Mouse (Mus musculus): Measurements from ENCODE around the gene Fam126a. TPM values are rescaled to one million over a fixed set of nuclear protein-coding genes. Genes with fewer than 3 reads are reported as not detected.

The Fam126a gene
- polyA plus RNA-seq, 1 experiment from 2014 or later = 47.4 TPM

DNA sequence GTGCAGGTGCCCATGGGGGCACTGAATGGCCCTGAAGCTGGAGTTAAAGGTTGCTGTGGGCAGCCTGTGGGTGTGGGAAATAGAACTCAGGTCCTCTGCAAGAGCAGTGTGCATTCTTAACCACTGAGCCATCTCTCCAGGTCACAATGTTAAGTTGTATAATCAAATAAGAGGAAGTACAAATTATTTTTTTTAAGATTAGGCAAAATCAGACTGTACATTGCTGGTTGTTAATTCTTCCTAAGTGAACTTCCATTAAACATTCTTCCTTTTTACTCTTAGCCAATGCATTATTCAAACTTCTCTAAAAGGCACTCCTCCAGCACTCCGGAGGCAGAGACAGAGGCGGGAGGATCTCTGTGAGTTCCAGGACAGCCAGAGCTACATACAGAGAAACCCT is 7.7 kb upstream of the Fam126a start:
- H3K27me3 ChIP-seq = no peaks in the 10 kb centered on the region
- 96% methylated on average over 2 of the region's 2 CpGs for WGBS
- H3K4me3 ChIP-seq = no peak overlapping the region
- no peak for ATAC-seq (ENCODE audit: low FRiP score, low read depth)
- H3K9ac ChIP-seq (replicated peaks) = no peak overlapping the region
- no peak overlapping the region for H3K27ac ChIP-seq (replicated peaks)
- H3K36me3 ChIP-seq = no peaks in the 10 kb centered on the region
- H3K4me2 ChIP-seq (replicated peaks) = no peak overlapping the region
- no peaks in the 10 kb centered on the region; the same call in 1 of the 2 replicates for H3K4me1 ChIP-seq
- H3K9me3 ChIP-seq = no peaks in the 10 kb centered on the region

DNA sequence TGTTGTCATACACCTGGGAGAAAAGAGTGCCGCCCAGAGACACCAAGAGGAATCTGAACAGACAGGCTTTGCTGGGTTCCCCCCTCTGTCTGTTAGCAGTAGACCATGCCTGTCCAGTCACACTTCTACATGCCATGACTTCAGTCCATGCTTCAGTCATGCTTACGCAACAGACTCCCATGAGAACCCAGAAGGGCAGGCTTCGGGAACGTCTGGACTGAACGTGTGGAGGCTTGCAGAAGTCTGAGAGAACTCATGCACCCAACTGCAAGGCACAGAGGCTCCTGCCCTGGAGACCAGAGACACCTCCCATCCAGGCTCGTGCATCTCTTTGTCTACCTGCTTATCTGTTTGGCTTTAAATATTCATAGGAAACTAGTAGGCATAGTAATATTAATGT is 6.2 kb upstream of the Fam126a start:
- no peak overlapping the region for H3K4me3 ChIP-seq
- H3K4me1 ChIP-seq = no peaks in the 10 kb centered on the region; the same call in 1 of the 2 replicates
- H3K9ac ChIP-seq (replicated peaks) = no peak overlapping the region
- no peaks in the 10 kb centered on the region for H3K36me3 ChIP-seq
- ATAC-seq (ENCODE audit: low FRiP score, low read depth) = no peak
- WGBS = 84% methylated on average over 6 of the region's 6 CpGs
- no peaks in the 10 kb centered on the region for H3K9me3 ChIP-seq
- no peak overlapping the region for H3K27ac ChIP-seq (replicated peaks)
- H3K27me3 ChIP-seq = no peaks in the 10 kb centered on the region
- no peak overlapping the region for H3K4me2 ChIP-seq (replicated peaks)

DNA sequence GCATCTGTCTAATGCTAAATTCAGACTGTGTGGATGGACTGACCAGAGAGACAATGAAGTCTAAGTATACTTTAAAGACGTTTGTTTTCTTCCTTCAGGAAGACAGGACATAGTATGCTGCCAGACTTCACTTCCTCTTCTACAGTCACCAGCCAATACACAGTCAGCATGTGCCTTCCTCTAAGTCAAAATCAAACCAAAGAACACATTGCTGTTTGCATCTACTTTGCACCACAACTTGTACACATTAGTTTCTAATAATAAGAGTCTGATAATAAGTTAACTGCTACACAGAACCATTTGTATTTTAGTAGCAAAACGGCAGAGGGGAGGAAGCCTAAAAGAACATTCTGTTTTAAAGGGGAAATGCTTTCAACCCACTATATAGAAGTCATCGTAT is 4.5 kb upstream of the Fam126a start:
- 65% methylated on average over 3 of the region's 3 CpGs for WGBS

GRCm38 (mm10) chr5:24034091-24034490 is 3.6 kb upstream of the Fam126a start:
- H3K27ac ChIP-seq (replicated peaks) = no peak overlapping the region
- ATAC-seq (ENCODE audit: low FRiP score, low read depth) = no peak
- 86% methylated on average over 1 of the region's 1 CpGs for WGBS
- peaks cover 4% of the 10 kb centered on the region for H3K4me1 ChIP-seq
- H3K9me3 ChIP-seq = no peaks in the 10 kb centered on the region
- H3K4me3 ChIP-seq = no peak overlapping the region
- H3K4me2 ChIP-seq (replicated peaks) = no peak overlapping the region
- no peaks in the 10 kb centered on the region for H3K36me3 ChIP-seq
- no peaks in the 10 kb centered on the region for H3K27me3 ChIP-seq
- H3K9ac ChIP-seq (replicated peaks) = no peak overlapping the region

More for the DNA sequence above, 4.5 kb upstream of the Fam126a start:
- H3K4me3 ChIP-seq = no peak overlapping the region
- H3K9ac ChIP-seq (replicated peaks) = no peak overlapping the region
- ATAC-seq (ENCODE audit: low FRiP score, low read depth) = no peak
- H3K4me2 ChIP-seq (replicated peaks) = no peak overlapping the region
- H3K4me1 ChIP-seq = no peaks in the 10 kb centered on the region; the same call in 1 of the 2 replicates
- no peak overlapping the region for H3K27ac ChIP-seq (replicated peaks)
- H3K9me3 ChIP-seq = no peaks in the 10 kb centered on the region
- no peaks in the 10 kb centered on the region for H3K27me3 ChIP-seq
- H3K36me3 ChIP-seq = no peaks in the 10 kb centered on the region

- H3K4me1 ChIP-seq = peaks cover 12% of the 10 kb centered on the region
- no peaks in the 10 kb centered on the region for H3K27me3 ChIP-seq
- H3K9ac ChIP-seq (replicated peaks) = peak overlapping the region; percentile 90
- ATAC-seq (ENCODE audit: low FRiP score, low read depth) = peak; percentile 68
- no peaks in the 10 kb centered on the region for H3K9me3 ChIP-seq
- H3K4me3 ChIP-seq = peak overlapping the region; percentile 90
- under 1% methylated on average over 54 of the region's 73 CpGs for WGBS
- no peaks in the 10 kb centered on the region for H3K36me3 ChIP-seq
- H3K4me2 ChIP-seq (replicated peaks) = peak overlapping the region; percentile 88
- peak overlapping the region; percentile 86 for H3K27ac ChIP-seq (replicated peaks)
These were observed 428 bp downstream of the Fam126a start for GRCm38 (mm10) chr5:24029946-24030578.

- no peaks in the 10 kb centered on the region for H3K9me3 ChIP-seq
- ATAC-seq (ENCODE audit: low FRiP score, low read depth) = peak; percentile 39; the same call in 1 of the 2 replicates
- H3K27ac ChIP-seq (replicated peaks) = peak overlapping the region; percentile 86
- peak overlapping the region; percentile 90 for H3K9ac ChIP-seq (replicated peaks)
- H3K36me3 ChIP-seq = 0 out of 2 replicates have a peak, but pooled peaks cover 6% of the 10 kb centered on the region
- H3K4me3 ChIP-seq = peak overlapping the region; percentile 90
- peaks cover 12% of the 10 kb centered on the region for H3K4me1 ChIP-seq
- no peaks in the 10 kb centered on the region for H3K27me3 ChIP-seq
- WGBS = 6% methylated on average over 11 of the region's 11 CpGs
- peak overlapping the region; percentile 88 for H3K4me2 ChIP-seq (replicated peaks)
These were observed 1.1 kb downstream of the Fam126a start for GRCm38 (mm10) chr5:24029331-24029771.

- H3K9me3 ChIP-seq = no peaks in the 10 kb centered on the region
- ATAC-seq (ENCODE audit: low FRiP score, low read depth) = no peak
- 81% methylated on average over 3 of the region's 3 CpGs for WGBS
- H3K36me3 ChIP-seq = 0 out of 2 replicates have a peak, but pooled peaks cover 6% of the 10 kb centered on the region
- no peak overlapping the region for H3K4me2 ChIP-seq (replicated peaks)
- H3K4me1 ChIP-seq = peaks cover 28% of the 10 kb centered on the region
- no peak overlapping the region for H3K9ac ChIP-seq (replicated peaks)
- no peak overlapping the region for H3K4me3 ChIP-seq
- no peaks in the 10 kb centered on the region for H3K27me3 ChIP-seq
- H3K27ac ChIP-seq (replicated peaks) = no peak overlapping the region
These were observed 5.5 kb downstream of the Fam126a start for GRCm38 (mm10) chr5:24024957-24025356.

DNA sequence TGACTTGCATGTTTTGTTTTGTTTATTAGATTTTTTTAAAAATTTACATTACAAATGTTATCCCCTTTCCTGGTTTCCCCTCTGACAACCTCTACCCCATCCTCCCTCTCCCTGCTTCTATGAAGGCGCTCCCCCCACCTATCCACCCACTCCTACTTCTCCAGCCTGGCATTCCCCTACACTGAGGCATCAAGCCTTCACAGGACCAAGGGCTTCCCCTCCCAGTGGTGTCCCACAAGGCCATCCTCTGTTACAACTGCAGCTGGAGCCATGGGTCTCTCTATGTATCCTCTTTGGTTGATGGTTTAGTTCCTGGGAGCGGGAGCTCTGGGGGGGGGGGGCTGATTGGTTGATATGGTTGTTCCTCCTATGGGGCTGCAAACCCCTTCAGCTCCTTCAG is 7.3 kb downstream of the Fam126a start:
- 96% methylated on average over 2 of the region's 2 CpGs for WGBS
- no peaks in the 10 kb centered on the region for H3K27me3 ChIP-seq
- H3K27ac ChIP-seq (replicated peaks) = no peak overlapping the region
- no peak overlapping the region for H3K4me2 ChIP-seq (replicated peaks)
- H3K9me3 ChIP-seq = no peaks in the 10 kb centered on the region
- H3K36me3 ChIP-seq = 0 out of 2 replicates have a peak, but pooled peaks cover 6% of the 10 kb centered on the region
- H3K9ac ChIP-seq (replicated peaks) = no peak overlapping the region
- peaks cover 33% of the 10 kb centered on the region for H3K4me1 ChIP-seq
- H3K4me3 ChIP-seq = no peak overlapping the region
- no peak for ATAC-seq (ENCODE audit: low FRiP score, low read depth)

DNA sequence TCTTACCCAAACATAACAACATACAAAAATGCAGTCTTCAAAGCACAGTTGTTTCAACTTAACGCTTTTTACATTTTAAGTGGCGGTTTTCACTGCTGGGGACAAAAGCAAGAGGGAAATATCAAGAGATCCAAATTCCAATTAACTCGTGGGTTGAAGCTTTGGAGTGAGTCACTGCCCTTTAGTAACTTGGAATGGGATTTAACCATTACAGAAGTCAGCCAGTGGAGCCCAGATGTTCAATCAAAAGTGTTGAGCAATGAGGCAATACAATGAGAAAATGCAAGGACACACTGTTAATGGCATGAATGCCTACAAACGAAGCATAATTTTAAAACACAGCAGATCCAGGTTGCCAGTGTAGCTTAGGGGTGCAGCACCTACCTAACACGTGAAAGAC is 8.8 kb downstream of the Fam126a start:
- Histone ChIP-seq H3K9ac (replicated peaks) (no peak overlapping the region), H3K27ac (replicated peaks) (no peak overlapping the region), H3K9me3 (0 out of 2 replicates have a peak, but pooled peaks cover 5% of the 10 kb centered on the region), H3K4me2 (replicated peaks) (no peak overlapping the region), H3K36me3 (0 out of 2 replicates have a peak, but pooled peaks cover 6% of the 10 kb centered on the region), H3K27me3 (no peaks in the 10 kb centered on the region), H3K4me1 (peaks cover 31% of the 10 kb centered on the region), H3K4me3 (no peak overlapping the region)
- no peak for ATAC-seq (ENCODE audit: low FRiP score, low read depth)
- 69% methylated on average over 5 of the region's 5 CpGs for WGBS

DNA sequence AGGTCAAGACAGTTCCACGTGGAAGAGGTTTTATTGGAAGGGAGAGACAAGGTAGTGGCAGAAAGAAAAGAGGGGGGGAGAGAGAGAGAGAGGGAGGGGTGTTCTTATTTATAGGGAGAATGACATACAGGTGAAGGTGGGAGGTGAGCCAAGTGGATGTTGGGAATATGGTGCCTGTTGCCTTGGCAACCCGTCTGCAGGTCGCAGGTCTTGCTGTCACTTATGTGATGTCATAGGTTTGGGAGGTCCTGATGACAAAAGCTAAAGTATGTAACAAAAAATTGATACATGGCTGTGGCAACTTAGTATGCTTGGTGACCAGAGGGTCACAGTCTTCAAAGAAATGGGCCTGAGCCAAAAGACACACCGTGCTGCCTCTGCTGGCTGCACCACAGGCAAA is 10.1 kb downstream of the Fam126a start:
- WGBS = 69% methylated on average over 4 of the region's 4 CpGs
- no peak overlapping the region for H3K9ac ChIP-seq (replicated peaks)
- H3K36me3 ChIP-seq = 0 out of 2 replicates have a peak, but pooled peaks cover 6% of the 10 kb centered on the region
- ATAC-seq (ENCODE audit: low FRiP score, low read depth) = no peak
- H3K4me3 ChIP-seq = no peak overlapping the region
- no peak overlapping the region for H3K4me2 ChIP-seq (replicated peaks)
- H3K27ac ChIP-seq (replicated peaks) = peak overlapping the region; percentile 81; the same call in 1 of the 2 replicates
- H3K4me1 ChIP-seq = peaks cover 29% of the 10 kb centered on the region
- 0 out of 2 replicates have a peak, but pooled peaks cover 5% of the 10 kb centered on the region for H3K9me3 ChIP-seq
- H3K27me3 ChIP-seq = no peaks in the 10 kb centered on the region

- peaks cover 29% of the 10 kb centered on the region for H3K4me1 ChIP-seq
- H3K4me2 ChIP-seq (replicated peaks) = no peak overlapping the region
- peak; percentile 87 for ATAC-seq (ENCODE audit: low FRiP score, low read depth)
- 39% methylated on average over 7 of the region's 7 CpGs for WGBS
- H3K27ac ChIP-seq (replicated peaks) = peak overlapping the region; percentile 81
- H3K4me3 ChIP-seq = no peak overlapping the region
- H3K27me3 ChIP-seq = no peaks in the 10 kb centered on the region
- 0 out of 2 replicates have a peak, but pooled peaks cover 2% of the 10 kb centered on the region for H3K36me3 ChIP-seq
- no peak overlapping the region; the same call in 1 of the 2 replicates for H3K9ac ChIP-seq (replicated peaks)
- 0 out of 2 replicates have a peak, but pooled peaks cover 5% of the 10 kb centered on the region for H3K9me3 ChIP-seq
These were observed 10.9 kb downstream of the Fam126a start for GRCm38 (mm10) chr5:24019341-24020185.

Data from midbrain, embryonic 12.5 days (tissue).